ENCODE assay signal across 7 mouse cellular contexts in the genomic region with DNA sequence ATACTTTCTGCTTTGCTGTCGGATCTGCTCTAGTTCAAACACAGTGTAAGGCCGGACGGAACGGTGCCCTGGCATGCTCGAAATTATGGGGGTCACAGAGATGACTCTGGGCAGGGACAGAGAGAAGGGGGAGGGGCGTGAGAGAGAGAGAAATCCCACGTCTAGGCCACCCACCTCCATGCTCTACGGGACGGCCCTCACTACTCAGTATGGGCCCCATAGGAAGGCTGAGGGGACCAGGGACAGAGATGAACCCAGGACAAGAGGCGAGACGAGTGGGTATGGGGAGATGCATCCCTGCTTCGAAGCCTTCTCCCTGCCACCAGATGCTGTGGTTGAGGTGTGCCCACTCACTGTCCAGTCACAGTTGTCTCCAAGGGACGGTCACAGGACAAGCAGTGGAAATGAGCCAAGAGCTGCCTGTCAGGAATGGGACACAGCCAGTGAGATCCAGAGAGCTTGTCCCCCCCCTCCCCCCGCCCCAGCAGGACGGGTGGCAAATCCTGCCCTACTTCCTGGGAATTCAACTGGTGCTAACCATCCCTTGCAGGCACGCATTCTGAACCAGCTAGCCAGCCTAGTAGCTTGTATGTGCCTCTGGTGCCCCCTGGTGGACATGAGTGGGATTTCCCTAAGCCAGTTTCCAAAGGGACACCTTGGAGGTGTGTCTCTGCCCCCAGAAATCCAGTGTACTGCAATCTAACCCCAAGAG. TPM values are rescaled to one million over a fixed set of nuclear protein-coding genes. Genes with fewer than 3 reads are reported as not detected.
DNase-seq lines count a peak whose midpoint lies in the region; ATAC-seq and TF ChIP-seq lines count a peak whose summit lies in the region.

No protein-coding gene starts in this region.

- TF ChIP-seq POLR2A in small intestine, adult 2 months (IDR thresholded peaks at IDR 0.05; ENCODE audit: low read depth, low read length) = no peak

- peak; percentile 84 for DNase-seq in adrenal gland, adult 8-10 months
- peak; percentile 92 for DNase-seq in embryo, embryonic 9.5 days (ENCODE audit: extremely low spot score)
- DNase-seq in heart, adult 11 months = peak; percentile 98
- DNase-seq in kidney, adult 11 months = peak; percentile 86
- peak; percentile 93 for DNase-seq in left cerebral cortex, postnatal 4 days

- peaks cover 29% of the 10 kb centered on the region for H3K27me3 ChIP-seq in midbrain, embryonic 12.5 days
- no peaks in the 10 kb centered on the region for H3K27me3 ChIP-seq in small intestine, adult 2 months (ENCODE audit: control insufficient read depth, insufficient read depth, low read length)

- 32% methylated on average over 16 of the region's 16 CpGs for WGBS in midbrain, embryonic 12.5 days
- 50% methylated on average over 16 of the region's 16 CpGs for whole genome bisulfite sequencing in small intestine, adult 2 months

- H3K27ac ChIP-seq in midbrain, embryonic 12.5 days (replicated peaks) = no peak overlapping the region
- no peak overlapping the region for H3K27ac ChIP-seq in small intestine, adult 2 months (ENCODE audit: insufficient read depth, low read depth, low read length)

- intact Hi-C loops in left cerebral cortex, postnatal 4 days (cut with DNase I) = loop anchor here (2.0 kb wide), 1 partner anchor 127 kb away; no protein-coding TSS in a partner anchor

- H3K9me3 ChIP-seq in midbrain, embryonic 12.5 days = no peaks in the 10 kb centered on the region

- TF ChIP-seq CTCF in small intestine, adult 2 months (IDR thresholded peaks at IDR 0.05; ENCODE audit: extremely low read depth, insufficient read length, insufficient replicate concordance, low read depth, low read length) = peak; percentile 91; the same call in 1 of the 2 replicates

- no peak overlapping the region for H3K4me3 ChIP-seq in midbrain, embryonic 12.5 days
- no peak overlapping the region for H3K4me3 ChIP-seq in small intestine, adult 2 months (ENCODE audit: low read depth, low read length)

- H3K4me2 ChIP-seq in midbrain, embryonic 12.5 days (replicated peaks) = no peak overlapping the region

- H3K36me3 ChIP-seq in midbrain, embryonic 12.5 days = no peaks in the 10 kb centered on the region
- H3K36me3 ChIP-seq in small intestine, adult 2 months (ENCODE audit: control insufficient read depth, insufficient read depth, low read length) = no peaks in the 10 kb centered on the region

- 0 out of 2 replicates have a peak overlapping the region, but pooled peaks have one; percentile 4 for H3K9ac ChIP-seq in midbrain, embryonic 12.5 days (replicated peaks)

- H3K4me1 ChIP-seq in midbrain, embryonic 12.5 days = peaks cover 9% of the 10 kb centered on the region
- H3K4me1 ChIP-seq in small intestine, adult 2 months (ENCODE audit: control insufficient read depth, insufficient read depth, insufficient read length, low read length) = peaks cover 8% of the 10 kb centered on the region

- ATAC-seq in midbrain, embryonic 12.5 days (ENCODE audit: low FRiP score, low read depth) = peak; percentile 48; the same call in 1 of the 2 replicates

RNA-seq across cellular contexts. Expression of a gene that starts 11.9 kb away (rescaled TPM):
- 10 to 100 TPM; 26.1 to 36.2 (median 29.8) TPM for total RNA-seq in adrenal gland, adult 8-10 months (2022)
- total RNA-seq in left cerebral cortex, postnatal 4 days (2021) = 10 to 100 TPM; 43.3 to 45.8 TPM
- 47.7 and 52.5 TPM in 2 replicates for polyA plus RNA-seq in midbrain, embryonic 12.5 days (2016; fragmentation: Nextera tagmentation; extraction: Ambion mirVana)
- polyA plus RNA-seq in small intestine, adult 2 months (2012; rRNA removed) = 192 and 574 TPM in 2 replicates

RNA-seq across cellular contexts. Expression of a gene that starts 20.3 kb away (rescaled TPM):
- total RNA-seq in adrenal gland, adult 8-10 months (2022) = under 1 TPM in 1 of 4 experiments, not detected in 3; 0.11 TPM
- total RNA-seq in left cerebral cortex, postnatal 4 days (2021) = under 1 TPM in 1 of 2 experiments, not detected in 1; 0.08 TPM
- not detected in 2 replicates for polyA plus RNA-seq in midbrain, embryonic 12.5 days (2016; fragmentation: Nextera tagmentation; extraction: Ambion mirVana)
- polyA plus RNA-seq in small intestine, adult 2 months (2012; rRNA removed) = 0.01 and 0.13 TPM in 2 replicates

RNA-seq across cellular contexts. Expression of a gene that starts 32.9 kb away (rescaled TPM):
- 10 to 100 TPM in 2 of 4 experiments, 1 to 10 TPM in 2; 4.8 to 16.9 (median 9.3) TPM for total RNA-seq in adrenal gland, adult 8-10 months (2022)
- 100 to 1,000 TPM; 187 to 192 TPM for total RNA-seq in left cerebral cortex, postnatal 4 days (2021)
- polyA plus RNA-seq in midbrain, embryonic 12.5 days (2016; fragmentation: Nextera tagmentation; extraction: Ambion mirVana) = 35.7 and 37.8 TPM in 2 replicates
- polyA plus RNA-seq in small intestine, adult 2 months (2012; rRNA removed) = 1.4 and 2.3 TPM in 2 replicates

RNA-seq across cellular contexts. Expression of a gene that starts 48.2 kb away (rescaled TPM):
- 100 to 1,000 TPM; 104 to 122 (median 111) TPM for total RNA-seq in adrenal gland, adult 8-10 months (2022)
- 100 to 1,000 TPM; 107 TPM for total RNA-seq in left cerebral cortex, postnatal 4 days (2021)
- polyA plus RNA-seq in midbrain, embryonic 12.5 days (2016; fragmentation: Nextera tagmentation; extraction: Ambion mirVana) = 175 and 183 TPM in 2 replicates
- polyA plus RNA-seq in small intestine, adult 2 months (2012; rRNA removed) = 209 and 451 TPM in 2 replicates

Comparison
In these comparisons a context has a peak if more than half of its experiments do, and no peak if none do; other contexts are left out.
1. RNA of a gene that starts 32.9 kb away (total RNA-seq): 187 to 192 TPM in left cerebral cortex, postnatal 4 days; 4.8 to 16.9 TPM in adrenal gland, adult 8-10 months; every median in the first group is over 10 times any median in the second.
2. Peak in every context shown above with its lines, with median percentiles within 50 percentile points of each other: DNase-seq.